Mouse (Mus musculus): ENCODE data around the gene Gm8334. TPM values are rescaled to one million over a fixed set of nuclear protein-coding genes. Genes with fewer than 3 reads are reported as not detected.
"Not testable (repeated sequence)": the region's sequence is repeated elsewhere in the genome, so short reads cannot be mapped to it uniquely, and the experiment has no call there.

The Gm8334 gene
- not detected for total RNA-seq (2021)

DNA sequence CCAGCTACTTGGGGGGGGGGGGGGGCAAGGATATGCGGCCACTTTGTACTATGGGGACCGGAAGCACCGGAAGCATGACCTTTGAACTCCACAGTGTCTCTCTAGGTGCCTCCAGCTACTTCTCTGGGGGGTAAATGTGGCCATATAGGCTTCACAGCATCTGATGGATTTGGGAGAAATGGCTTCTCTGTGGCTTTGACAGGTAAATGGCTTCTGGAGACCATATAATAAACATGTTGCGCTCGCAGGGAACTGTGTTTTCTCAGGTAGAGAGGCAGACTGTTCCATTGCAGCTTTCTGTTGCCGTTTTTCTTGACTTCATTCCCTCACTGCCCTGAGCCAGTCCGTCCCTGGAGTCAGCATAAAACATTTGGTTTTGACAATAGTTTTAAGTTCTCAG, at the start of gene Gm8334:
Gene Gm8334, minus strand, starts transcription at position 101 of the 400 bp plus-strand sequence.
- not testable (repeated sequence) for DNase-seq

DNA sequence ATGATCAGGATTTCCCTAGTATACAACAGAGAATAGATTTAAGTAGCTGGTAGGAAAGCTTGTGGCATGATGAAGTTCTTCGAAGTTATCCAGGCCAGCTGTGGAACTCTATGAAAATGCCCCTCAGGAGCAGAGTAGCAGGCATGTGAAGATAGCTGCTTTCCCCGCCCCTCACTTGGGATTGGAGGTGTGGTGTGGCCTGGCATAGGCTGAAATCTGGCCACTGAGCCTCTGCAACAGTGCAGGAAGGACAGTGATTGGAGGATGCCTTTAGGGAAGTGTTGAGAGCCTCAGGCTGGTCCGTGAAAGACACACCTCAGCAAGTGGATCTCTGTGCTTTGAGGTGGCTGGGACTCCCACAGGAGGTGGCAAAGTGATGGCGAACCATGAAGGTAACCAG, 48.3 kb upstream of the Gm8334 start, which contains the start of gene Gm15127:
Gene Gm15127, plus strand, starts transcription at position 301 of the 400 bp plus-strand sequence.
- not testable (repeated sequence) for DNase-seq

Other genes with a start within 250 kb of the Gm8334 start
- gene Gm15114, start 126.2 kb downstream of the Gm8334 start, total RNA-seq (2021): not detected
- not detected for gene Gm15127, start 48.4 kb upstream of the Gm8334 start, total RNA-seq (2021)
- gene Luzp4, start 242.5 kb upstream of the Gm8334 start, total RNA-seq (2021): not detected

Data from heart, postnatal 4 days (tissue).